Mouse (Mus musculus) hindbrain, embryonic 16.5 days (tissue): ENCODE measurements around the gene Astn2. TPM values are rescaled to one million over a fixed set of nuclear protein-coding genes. Genes with fewer than 3 reads are reported as not detected.
A peak's percentile ranks its signal among the peaks of the same experiment; 100 is the strongest.
"Not testable (repeated sequence)": the region's sequence is repeated elsewhere in the genome, so short reads cannot be mapped to it uniquely, and the experiment has no call there.

Experiments used
- ATAC-seq: fragments of 200-750 bp; cut with Nextera tagmentation; 2 replicates; pipeline ENCODE4 v1.8.0; 2017; ENCODE audit warnings: moderate TSS enrichment, moderate library complexity
- H3K27ac ChIP-seq: fragments of 300-500 bp; sonication (generic); 2 replicates; pipeline ENCODE4 v1.5.1; 2014; ENCODE audit warnings: low read depth, mild to moderate bottlenecking, control low read depth, low read length, moderate library complexity
- H3K27me3 ChIP-seq: fragments of 300-500 bp; sonication (generic); replicated peaks from 2 replicates; pipeline ENCODE4 v1.6.1; 2014; ENCODE audit warnings: low read length; ENCODE audit not compliant: control insufficient read depth, insufficient read depth
- H3K36me3 ChIP-seq: fragments of 300-500 bp; sonication (generic); 2 replicates; pipeline ENCODE4 v1.6.1; 2014; ENCODE audit warnings: mild to moderate bottlenecking, low read length, moderate library complexity, mixed read lengths; ENCODE audit not compliant: control insufficient read depth, insufficient read depth
- H3K4me1 ChIP-seq: fragments of 300-500 bp; sonication (generic); 2 replicates; pipeline ENCODE4 v1.6.1; 2014; ENCODE audit warnings: low read depth, low read length; ENCODE audit not compliant: control insufficient read depth, insufficient read depth
- H3K4me2 ChIP-seq: fragments of 300-500 bp; sonication (generic); 2 replicates; pipeline ENCODE4 v1.6.1; 2014; ENCODE audit warnings: mild to moderate bottlenecking, low read length, control low read depth, moderate library complexity
- H3K4me3 ChIP-seq: fragments of 300-500 bp; sonication (generic); 2 replicates; pipeline ENCODE4 v1.5.1; 2014; ENCODE audit warnings: mild to moderate bottlenecking, low read length, control low read depth, moderate library complexity
- H3K9ac ChIP-seq: fragments of 300-500 bp; sonication (generic); 2 replicates; pipeline ENCODE4 v1.6.1; 2014; ENCODE audit warnings: low read depth, mild to moderate bottlenecking, control low read depth, low read length, moderate library complexity
- H3K9me3 ChIP-seq: fragments of 300-500 bp; sonication (generic); 2 replicates; pipeline ENCODE4 v1.6.1; 2014; ENCODE audit warnings: mild to moderate bottlenecking, low read length, moderate library complexity; ENCODE audit not compliant: control insufficient read depth
- WGBS: fragments of 180-500 bp; shearing (Covaris S2); extraction: QIAGEN DNeasy Blood & Tissue Kit; methylation state at CpG from one replicate; pipeline ENCODE4 v1.1.7; 2014; 5-methylcytosine and 5-hydroxymethylcytosine counted together
- polyA plus RNA-seq: library from polyadenylated mRNA; unstranded; fragments of >200 nt; fragmentation: Nextera tagmentation; extraction: Ambion mirVana; gene quantifications from 2 replicates; pipeline ENCODE4 v1.2.1, GENCODE M21; 2015

Astn2 gene
- polyA plus RNA-seq, 1 experiment from 2014 or later: 0.94 TPM

DNA sequence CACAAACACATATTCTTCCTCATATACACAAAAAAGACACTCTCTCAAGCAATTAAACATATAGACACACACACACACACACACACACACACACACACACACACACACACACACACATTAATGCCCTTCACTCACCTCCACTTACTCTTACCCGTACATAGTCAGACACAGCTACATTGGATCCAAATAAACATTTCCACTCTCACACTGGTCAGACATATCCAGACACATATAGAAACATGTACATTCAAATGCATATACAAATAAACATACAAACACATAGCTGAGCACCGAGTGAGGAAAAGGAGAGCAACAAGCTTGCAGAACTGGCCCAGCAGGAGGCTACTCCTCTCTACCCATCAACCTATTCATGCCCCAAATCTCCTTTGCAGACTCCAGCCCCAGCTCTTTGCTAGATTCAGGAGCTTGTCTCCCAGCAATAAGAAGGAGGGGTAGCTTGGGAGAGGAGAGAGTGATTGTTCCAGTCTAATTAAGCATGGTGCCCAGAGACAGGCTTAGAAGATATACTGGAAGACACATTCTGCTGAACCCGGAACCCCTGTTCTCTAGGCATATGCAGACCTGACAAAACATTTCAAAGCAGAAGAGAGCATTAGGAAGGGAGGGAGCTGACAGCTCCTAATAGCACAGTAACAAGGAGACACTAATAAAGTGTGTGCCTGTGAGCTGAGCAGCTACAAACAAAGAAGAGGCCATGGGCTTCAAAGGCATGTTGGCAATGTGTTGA is 718.0 kb downstream of the Astn2 start:
- H3K36me3 ChIP-seq: no peaks in the 10 kb centered on the region
- 29% methylated on average over 3 of the region's 3 CpGs for WGBS
- no peaks in the 10 kb centered on the region for H3K9me3 ChIP-seq
- peak; percentile 83 for ATAC-seq
- no peak overlapping the region for H3K4me2 ChIP-seq
- no peak overlapping the region for H3K27ac ChIP-seq
- no peak overlapping the region for H3K9ac ChIP-seq
- no peak overlapping the region for H3K4me3 ChIP-seq
- no peaks in the 10 kb centered on the region for H3K27me3 ChIP-seq
- no peaks in the 10 kb centered on the region; the same call in 1 of the 2 replicates for H3K4me1 ChIP-seq

DNA sequence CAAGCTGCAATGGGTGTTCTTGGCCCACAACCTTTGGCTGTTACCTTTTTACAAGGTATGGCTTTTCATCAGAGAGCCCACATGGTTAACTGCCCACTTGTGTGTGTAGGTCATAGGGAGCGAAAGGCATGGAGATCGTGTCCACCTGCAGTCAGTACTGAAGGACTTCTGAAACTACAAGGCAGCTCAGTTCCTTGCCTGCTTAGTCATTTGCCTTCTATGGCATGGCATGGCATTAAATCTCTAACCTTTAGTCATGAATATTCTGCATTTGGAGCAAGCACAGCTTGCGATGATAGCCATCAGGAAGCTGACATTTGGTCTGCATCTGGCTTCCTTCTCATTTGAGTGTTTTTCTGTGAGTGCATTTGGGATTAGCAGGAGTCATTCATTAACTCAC is 720.0 kb downstream of the Astn2 start:
- H3K4me2 ChIP-seq: no peak overlapping the region
- no peaks in the 10 kb centered on the region for H3K27me3 ChIP-seq
- no peak overlapping the region for H3K9ac ChIP-seq
- no peak overlapping the region for H3K4me3 ChIP-seq
- H3K4me1 ChIP-seq: no peaks in the 10 kb centered on the region; the same call in 1 of the 2 replicates
- 87% methylated on average over 3 of the region's 3 CpGs for WGBS
- no peaks in the 10 kb centered on the region for H3K9me3 ChIP-seq
- no peaks in the 10 kb centered on the region for H3K36me3 ChIP-seq
- ATAC-seq: no peak
- H3K27ac ChIP-seq: no peak overlapping the region

DNA sequence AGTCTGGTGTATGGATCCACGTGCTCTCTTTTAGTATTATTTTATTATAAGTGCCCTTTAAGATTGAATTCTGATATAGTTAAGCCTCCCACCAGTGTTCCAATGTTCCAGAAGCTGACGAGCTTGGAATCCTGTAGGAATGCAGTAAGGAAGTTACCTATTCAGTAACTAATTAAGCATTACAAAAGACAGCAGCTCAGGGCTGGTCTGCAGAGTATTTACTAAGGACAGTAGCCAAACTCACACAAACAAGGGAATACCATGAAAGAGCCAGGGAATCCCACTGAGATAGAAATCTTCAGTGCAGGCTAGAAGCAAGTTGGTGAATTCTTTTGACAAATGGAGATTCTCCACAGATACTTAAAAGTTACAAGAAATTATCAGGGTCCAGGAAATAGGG is 724.6 kb downstream of the Astn2 start:
- H3K4me1 ChIP-seq, H3K27me3 ChIP-seq, H3K36me3 ChIP-seq, ATAC-seq, H3K9me3 ChIP-seq, H3K27ac ChIP-seq, H3K9ac ChIP-seq, H3K4me3 ChIP-seq, H3K4me2 ChIP-seq: not testable (repeated sequence)
- WGBS: 49% methylated on average over 2 of the region's 2 CpGs

DNA sequence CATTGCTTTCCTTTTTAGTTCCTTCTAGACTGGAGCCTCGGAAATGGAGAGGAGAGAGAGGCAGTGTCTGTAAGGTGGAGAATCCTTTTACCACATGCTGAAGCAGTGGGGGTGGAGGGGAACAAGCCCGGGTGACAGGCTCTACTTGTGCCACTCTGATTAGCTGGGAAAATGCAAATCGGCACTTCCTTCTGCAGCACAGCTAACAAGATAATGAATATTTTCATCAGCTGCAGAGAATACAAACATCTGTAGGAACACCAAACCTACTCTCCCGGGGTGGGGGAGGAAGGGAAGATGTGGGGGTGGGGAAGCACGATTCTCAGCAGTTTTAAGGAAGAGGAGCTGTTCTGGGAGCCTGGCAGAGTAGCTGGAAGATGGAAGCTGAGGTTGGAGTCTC is 725.5 kb downstream of the Astn2 start:
- no peaks in the 10 kb centered on the region for H3K9me3 ChIP-seq
- WGBS: 15% methylated on average over 5 of the region's 5 CpGs
- no peak overlapping the region for H3K4me2 ChIP-seq
- no peaks in the 10 kb centered on the region for H3K27me3 ChIP-seq
- H3K4me3 ChIP-seq: no peak overlapping the region
- no peak overlapping the region; the same call in 1 of the 2 replicates for H3K27ac ChIP-seq
- no peak overlapping the region for H3K9ac ChIP-seq
- no peaks in the 10 kb centered on the region for H3K36me3 ChIP-seq
- peak; percentile 53; the same call in 1 of the 2 replicates for ATAC-seq
- no peaks in the 10 kb centered on the region for H3K4me1 ChIP-seq

DNA sequence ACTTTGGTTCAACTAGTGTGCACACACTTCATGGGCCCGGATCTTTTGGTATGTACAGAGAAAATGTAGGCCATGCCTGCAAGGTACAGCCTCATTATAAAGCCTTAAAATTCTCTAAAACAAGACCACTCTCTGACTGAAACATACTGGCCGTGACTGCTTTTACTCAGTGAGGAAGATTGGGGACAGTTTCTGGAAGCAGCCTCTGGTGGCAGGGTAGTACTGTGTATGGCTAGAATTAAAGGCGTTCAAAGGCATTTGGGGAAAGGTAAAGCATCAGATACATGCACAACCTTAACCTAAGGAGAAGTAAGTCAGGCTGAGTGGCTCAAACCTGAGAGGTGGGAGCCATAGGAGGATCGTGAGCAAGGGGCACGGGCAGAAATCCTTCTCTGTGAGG is 725.9 kb downstream of the Astn2 start:
- Histone ChIP-seq H3K4me1 (no peaks in the 10 kb centered on the region), H3K4me2 (no peak overlapping the region), H3K9me3 (no peaks in the 10 kb centered on the region), H3K27me3 (no peaks in the 10 kb centered on the region), H3K9ac (no peak overlapping the region), H3K4me3 (no peak overlapping the region), H3K27ac (peak overlapping the region; percentile 14; the same call in 1 of the 2 replicates), H3K36me3 (no peaks in the 10 kb centered on the region)
- 72% methylated on average over 5 of the region's 5 CpGs for WGBS
- ATAC-seq: peak; percentile 50; the same call in 1 of the 2 replicates

DNA sequence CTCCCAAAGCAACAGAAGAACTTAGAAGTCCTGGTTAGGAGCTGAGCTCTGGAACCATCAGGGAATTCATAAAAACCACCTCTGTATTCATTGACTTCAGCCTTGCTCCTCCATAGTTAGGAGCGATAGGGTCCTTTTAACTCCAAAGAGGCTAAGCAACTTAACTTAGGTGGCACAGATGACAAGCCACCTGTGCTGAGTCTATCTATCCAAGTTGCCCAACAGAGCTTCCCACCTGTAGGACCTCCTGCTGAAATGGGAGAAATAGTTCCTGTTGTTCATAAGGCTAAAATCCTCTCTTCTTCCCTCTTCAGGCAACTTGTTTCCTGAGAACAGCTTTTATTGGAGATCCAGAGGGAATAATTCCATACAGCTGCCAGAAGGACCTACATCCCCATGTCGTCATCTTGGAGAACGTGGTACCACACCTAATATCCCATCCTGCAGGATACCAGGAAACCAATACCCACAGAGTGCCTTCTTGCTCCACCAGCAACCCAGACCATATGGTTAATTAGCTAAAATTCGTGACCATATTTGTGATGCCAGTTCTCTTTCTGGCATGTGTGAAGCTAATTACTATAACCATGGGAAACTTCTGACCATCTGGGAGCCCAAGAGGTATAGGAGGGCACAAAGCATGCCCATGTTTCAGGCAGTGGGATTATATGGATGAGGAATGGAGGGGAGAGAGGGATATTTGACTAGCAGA is 730.0 kb downstream of the Astn2 start:
- H3K4me2 ChIP-seq: no peak overlapping the region
- 82% methylated on average over 4 of the region's 4 CpGs for WGBS
- H3K36me3 ChIP-seq: no peaks in the 10 kb centered on the region
- peak; percentile 77 for ATAC-seq
- H3K27me3 ChIP-seq: no peaks in the 10 kb centered on the region
- no peaks in the 10 kb centered on the region for H3K9me3 ChIP-seq
- no peak overlapping the region for H3K27ac ChIP-seq
- H3K4me1 ChIP-seq: no peaks in the 10 kb centered on the region
- H3K9ac ChIP-seq: no peak overlapping the region
- H3K4me3 ChIP-seq: no peak overlapping the region

DNA sequence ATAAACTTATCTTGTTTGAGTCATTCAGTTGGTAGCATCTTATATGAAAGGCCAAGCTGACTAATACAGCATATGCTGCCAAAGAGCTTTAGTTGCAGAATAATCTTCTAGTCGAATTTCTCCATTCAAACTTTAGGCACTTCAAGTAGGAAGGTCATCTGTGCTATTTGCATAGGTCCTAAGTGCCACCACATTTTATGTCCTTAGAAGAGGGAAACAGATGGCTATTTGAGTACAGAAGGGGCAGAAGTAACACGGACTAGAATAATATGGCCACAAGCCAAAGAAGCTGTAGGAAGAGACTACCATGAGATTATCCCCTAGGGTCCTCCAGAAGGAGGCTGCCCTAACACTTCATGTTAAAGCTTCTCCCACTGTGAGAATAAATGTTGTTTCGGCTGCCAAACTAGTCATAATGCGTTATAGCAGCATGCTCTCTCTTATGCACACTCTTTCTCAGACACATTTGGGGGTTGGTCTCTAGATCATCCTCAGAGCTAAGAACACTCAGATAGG is 730.9 kb downstream of the Astn2 start:
- Histone ChIP-seq H3K27me3 (no peaks in the 10 kb centered on the region), H3K9ac (no peak overlapping the region), H3K4me1 (no peaks in the 10 kb centered on the region), H3K27ac (no peak overlapping the region), H3K9me3 (no peaks in the 10 kb centered on the region), H3K36me3 (no peaks in the 10 kb centered on the region), H3K4me2 (no peak overlapping the region), H3K4me3 (no peak overlapping the region)
- ATAC-seq: peak; percentile 24; the same call in 1 of the 2 replicates
- 60% methylated on average over 4 of the region's 4 CpGs for WGBS

DNA sequence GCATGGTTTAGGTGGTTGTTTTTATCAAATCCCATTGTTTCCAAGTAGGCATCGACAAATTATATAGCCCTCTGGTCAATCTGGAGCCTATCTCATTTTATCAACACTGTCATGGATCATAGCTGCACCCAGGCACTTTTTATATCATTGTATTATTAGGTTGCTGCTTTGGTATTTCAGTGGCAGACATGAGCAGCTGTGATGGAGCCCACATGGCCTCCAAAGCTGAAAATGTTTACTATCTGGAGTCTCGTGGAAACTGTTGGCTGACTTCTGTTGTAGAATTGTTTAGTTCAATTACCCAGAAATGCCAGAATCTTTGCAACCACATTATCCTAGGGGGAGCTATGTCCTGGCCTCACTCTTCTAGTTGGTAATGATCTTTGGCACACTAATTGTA is 732.1 kb downstream of the Astn2 start:
- Histone ChIP-seq H3K36me3 (no peaks in the 10 kb centered on the region), H3K9me3 (no peaks in the 10 kb centered on the region), H3K27ac (no peak overlapping the region), H3K4me3 (no peak overlapping the region), H3K4me2 (no peak overlapping the region), H3K9ac (no peak overlapping the region), H3K27me3 (no peaks in the 10 kb centered on the region), H3K4me1 (no peaks in the 10 kb centered on the region)
- WGBS: 61% methylated on average over 2 of the region's 2 CpGs
- no peak for ATAC-seq

DNA sequence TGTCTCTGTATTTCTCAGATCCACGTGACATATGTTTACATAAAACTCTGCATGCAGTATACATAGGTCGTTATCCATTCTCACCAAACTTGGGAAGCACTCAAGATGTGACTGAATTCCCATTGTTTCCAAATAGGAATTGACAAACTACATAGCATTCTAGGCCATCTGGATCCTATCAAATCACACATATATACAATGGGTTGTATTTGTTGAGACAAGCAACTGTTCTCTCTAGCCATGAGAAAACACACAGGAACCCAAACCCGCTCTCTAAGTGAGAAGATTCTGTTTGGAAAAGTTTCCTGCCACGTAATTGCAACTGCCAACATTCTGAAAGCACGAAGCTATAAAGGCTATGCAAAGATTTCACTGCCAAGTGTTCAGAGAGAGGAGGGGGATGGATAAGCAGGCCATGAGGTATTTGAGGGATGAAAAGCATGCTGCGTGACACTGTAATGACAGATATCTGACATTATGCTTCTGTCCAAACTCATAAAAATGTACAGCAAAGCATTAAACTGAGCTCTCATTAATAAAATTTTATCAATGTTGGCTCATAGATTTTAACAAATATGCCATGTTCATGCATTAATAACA is 732.7 kb downstream of the Astn2 start:
- no peak for ATAC-seq
- H3K4me1 ChIP-seq: no peaks in the 10 kb centered on the region; the same call in 1 of the 2 replicates
- H3K9ac ChIP-seq: no peak overlapping the region
- no peaks in the 10 kb centered on the region for H3K9me3 ChIP-seq
- no peak overlapping the region for H3K4me2 ChIP-seq
- no peak overlapping the region for H3K27ac ChIP-seq
- H3K27me3 ChIP-seq: no peaks in the 10 kb centered on the region
- 56% methylated on average over 6 of the region's 6 CpGs for WGBS
- no peak overlapping the region for H3K4me3 ChIP-seq
- no peaks in the 10 kb centered on the region for H3K36me3 ChIP-seq
